Mouse (Mus musculus) bone marrow macrophage, adult 2 months (primary cell): ENCODE measurements around the gene Zfp277.

Experiments
- CTCF ChIP-seq: IDR thresholded peaks from 2 replicates; pipeline ENCODE4 v1.5.1; 2012; ENCODE audit warnings: low read depth, mild to moderate bottlenecking, low read length, moderate library complexity
- POLR2A ChIP-seq: IDR thresholded peaks from 2 replicates; pipeline ENCODE4 v1.6.1; 2012; ENCODE audit warnings: mild to moderate bottlenecking, low read depth, low read length, borderline replicate concordance

DNA sequence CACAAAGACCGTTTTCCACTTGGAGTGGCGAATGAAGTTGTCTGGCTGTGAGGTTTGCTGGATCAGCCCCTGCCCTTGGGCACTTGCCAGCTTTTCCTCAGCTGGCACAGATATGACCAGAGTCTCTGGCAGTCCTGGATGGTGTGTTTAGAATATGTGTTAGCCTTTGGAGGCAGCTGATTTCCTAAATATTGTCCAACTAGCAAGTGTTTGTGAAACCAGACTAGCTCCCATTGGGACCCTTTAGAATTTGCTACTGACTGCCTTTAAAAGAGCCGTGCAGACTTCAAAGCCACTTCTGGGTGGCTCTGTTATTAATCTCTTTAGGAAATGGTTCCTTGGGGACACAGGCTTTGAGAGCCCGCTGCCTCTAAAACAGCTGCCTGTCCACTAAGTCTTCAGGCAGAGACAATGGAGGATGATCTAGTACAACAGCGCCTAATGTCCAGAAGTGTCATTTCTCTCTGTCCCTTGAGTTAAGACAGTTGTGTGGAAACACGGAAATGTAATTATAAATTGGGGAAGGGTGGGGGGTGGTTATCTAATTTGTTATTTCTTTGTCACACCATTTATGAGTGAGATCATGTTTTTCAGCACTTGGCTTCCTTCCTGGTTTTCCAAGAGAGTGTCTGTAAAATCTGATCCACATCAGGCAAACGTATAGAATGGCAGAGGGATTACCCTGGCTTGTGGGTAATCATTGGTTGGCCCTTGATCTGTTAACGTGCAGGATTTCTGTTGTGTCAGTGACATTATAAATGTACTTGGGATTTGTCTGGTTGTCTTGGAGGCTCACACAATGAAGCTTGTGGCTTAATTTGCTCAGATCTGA is 32.1 kb upstream of the Zfp277 start:
- TF ChIP-seq POLR2A (no peak), CTCF (no peak)
